Mouse (Mus musculus): ENCODE measurements at regions not wholly inside any gene's neighbourhood (a gene's known extent, or its start where the extent isn't known, plus 50 kb on each side); places are given as distances from the start of the nearest gene placed in this dataset.

- DNase-seq, result no peak
Measured at GRCm38 (mm10) chr11:19679669-19680068, 244.5 kb upstream of the Spred2 start.

- no peak for DNase-seq
Measured at GRCm38 (mm10) chr11:19701198-19701597, 223.0 kb upstream of the Spred2 start.

DNA sequence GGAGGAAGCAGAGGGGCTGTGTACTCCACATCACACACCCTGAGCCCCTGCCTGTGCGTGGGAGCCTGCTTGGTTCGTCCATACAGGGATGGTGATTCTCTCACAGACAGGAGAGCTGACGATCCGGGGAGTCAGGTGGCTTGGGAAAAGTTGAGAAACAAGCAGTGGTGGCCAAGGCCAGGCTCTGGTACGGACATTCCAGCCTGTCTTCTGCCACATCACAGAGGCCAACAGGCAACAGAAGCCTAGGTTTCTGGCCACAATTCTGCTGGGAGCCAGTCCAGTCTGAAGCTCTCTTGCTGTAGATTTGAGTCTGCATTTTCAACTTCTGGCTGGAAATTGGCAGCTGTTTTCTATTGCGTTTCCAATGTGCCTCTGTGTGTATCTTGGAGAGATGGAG is 215.4 kb upstream of the Spred2 start:
- DNase-seq, result no peak

- no peak for DNase-seq
Measured at GRCm38 (mm10) chr11:19709337-19709736, 214.8 kb upstream of the Spred2 start.

DNA sequence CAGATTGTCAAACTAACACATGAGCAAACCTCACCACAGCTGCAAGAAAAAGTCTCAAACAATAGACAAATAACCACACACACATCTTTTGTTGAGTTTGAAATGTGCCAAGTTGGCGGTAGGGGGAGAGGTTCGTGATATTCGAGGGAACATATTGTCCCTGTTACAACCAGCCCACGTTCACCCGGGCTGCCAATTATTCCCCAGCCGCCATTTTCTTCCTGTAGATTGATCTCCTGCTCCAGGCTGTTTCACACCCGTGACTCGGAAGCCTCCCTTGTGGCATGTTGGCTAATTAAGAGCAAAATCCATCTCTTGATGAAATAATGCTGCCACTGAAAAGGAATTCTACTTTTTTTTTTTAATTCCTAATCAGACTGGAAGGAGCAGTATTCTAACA is 211.1 kb upstream of the Spred2 start:
- no peak for DNase-seq

DNA sequence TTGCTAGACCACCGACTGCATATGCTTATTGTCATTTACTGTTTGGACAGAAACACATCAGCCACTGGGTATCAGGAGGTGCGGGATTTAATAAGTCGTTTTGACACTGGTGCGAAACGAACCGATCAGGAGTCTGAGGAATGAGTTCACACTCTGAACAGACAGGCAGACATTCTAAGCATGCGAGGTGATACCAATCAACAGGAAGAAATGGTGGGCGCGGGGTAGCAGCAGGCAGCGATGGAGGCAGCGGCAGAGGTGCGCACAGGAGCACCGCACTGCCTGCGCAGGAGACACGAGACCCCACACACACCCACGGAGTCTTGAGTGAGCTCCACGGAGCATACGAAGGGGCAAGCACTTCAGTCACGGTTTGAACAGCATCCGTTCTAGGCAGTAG is 210.6 kb upstream of the Spred2 start:
- DNase-seq, result no peak

- DNase-seq, result no peak
Measured at GRCm38 (mm10) chr11:19714211-19714610, 210.0 kb upstream of the Spred2 start.

- DNase-seq, result no peak
Measured at GRCm38 (mm10) chr11:19714888-19715595, 209.1 kb upstream of the Spred2 start.

GRCm38 (mm10) chr11:19718165-19718564 is 206.0 kb upstream of the Spred2 start:
- no peak for DNase-seq

DNA sequence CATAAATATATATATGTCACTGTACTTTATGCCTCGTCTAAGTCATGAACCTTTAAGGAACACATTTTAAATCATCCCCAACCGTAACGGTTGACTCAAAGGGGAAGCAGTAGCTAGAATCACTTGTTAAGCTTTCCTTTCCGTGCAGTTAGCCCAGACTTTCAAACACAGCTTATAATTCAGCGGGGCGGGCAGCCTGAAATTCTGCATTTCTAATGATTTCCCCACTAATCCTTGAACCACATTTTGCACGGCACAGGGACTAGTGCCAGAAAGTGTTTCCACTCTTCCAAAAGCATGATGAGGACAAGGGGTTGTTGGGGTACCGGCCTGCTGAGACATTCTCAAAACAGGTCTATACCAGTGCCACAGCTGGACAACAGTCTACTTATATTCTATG is 195.1 kb upstream of the Spred2 start:
- DNase-seq, result no peak

- no peak for DNase-seq
Measured at GRCm38 (mm10) chr11:19730747-19731146, 193.4 kb upstream of the Spred2 start.

DNA sequence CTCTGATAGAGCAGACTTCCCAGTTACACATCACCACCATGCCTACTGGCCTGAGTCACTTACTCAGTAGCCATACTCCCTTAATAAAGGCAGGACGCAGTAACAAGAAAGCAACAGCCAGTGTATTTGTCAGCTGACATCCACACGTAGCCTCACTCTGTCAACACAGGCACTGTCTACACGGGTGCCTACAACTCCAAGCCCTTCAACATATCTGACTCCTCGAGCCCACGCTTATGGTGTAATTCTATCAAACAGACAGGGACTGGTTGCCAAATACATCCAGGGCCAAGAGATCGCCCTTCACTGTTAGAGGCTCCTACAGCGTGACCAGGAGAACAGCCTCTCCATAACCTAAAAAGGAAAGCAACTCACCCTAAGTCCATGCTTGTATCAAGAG is 188.1 kb upstream of the Spred2 start:
- DNase-seq, result no peak

GRCm38 (mm10) chr11:19736926-19737325 is 187.2 kb upstream of the Spred2 start:
- DNase-seq, result no peak

GRCm38 (mm10) chr11:19737331-19737730 is 186.8 kb upstream of the Spred2 start:
- no peak for DNase-seq

- no peak for DNase-seq
Measured at GRCm38 (mm10) chr11:19737807-19738206, 186.4 kb upstream of the Spred2 start.

GRCm38 (mm10) chr11:19739527-19740151 is 184.5 kb upstream of the Spred2 start:
- DNase-seq, result no peak

- DNase-seq, result no peak
Measured at GRCm38 (mm10) chr11:19740562-19740961, 183.6 kb upstream of the Spred2 start.

- no peak for DNase-seq
Measured at GRCm38 (mm10) chr11:19747097-19747972, 176.8 kb upstream of the Spred2 start.

DNA sequence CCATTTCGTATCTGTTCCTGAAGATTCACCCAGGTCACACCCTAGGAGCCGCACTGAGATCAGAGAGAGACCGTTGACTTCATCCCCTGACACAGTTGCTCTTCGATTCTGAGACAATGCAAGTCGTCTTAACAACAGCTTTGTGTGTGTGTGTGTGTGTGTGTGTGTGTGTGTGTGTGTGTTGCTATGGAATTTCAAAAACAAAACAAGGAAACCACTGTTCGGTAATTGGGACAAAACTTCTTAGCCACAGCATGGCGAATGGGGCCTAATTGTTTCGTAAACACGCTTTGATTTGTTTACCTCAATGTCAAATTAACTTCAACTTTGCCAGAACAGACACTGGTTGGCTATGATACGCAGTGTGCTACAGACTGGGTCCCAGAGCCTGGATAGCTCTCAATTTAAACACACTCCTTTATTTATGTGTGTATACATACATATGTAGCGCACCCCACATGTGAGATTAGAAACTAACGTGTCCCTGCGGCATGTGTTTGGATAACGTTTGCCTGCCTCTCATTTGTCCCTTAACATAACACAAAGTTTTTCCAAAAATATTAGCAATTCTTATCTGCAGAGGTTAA is 176.1 kb upstream of the Spred2 start:
- DNase-seq, result peak in 1 of 2 experiments; percentile 11

GRCm38 (mm10) chr11:19758892-19759291 is 165.3 kb upstream of the Spred2 start:
- DNase-seq, result no peak

- DNase-seq, result peak; percentile 30 to 45
Measured at GRCm38 (mm10) chr11:19760861-19761693, 163.1 kb upstream of the Spred2 start.

- DNase-seq, result peak in 1 of 2 experiments; percentile 7
Measured at GRCm38 (mm10) chr11:19761694-19761976, 162.5 kb upstream of the Spred2 start.

GRCm38 (mm10) chr11:19767316-19767715 is 156.9 kb upstream of the Spred2 start:
- DNase-seq, result no peak

All from lung, adult 18-20 months (tissue).